Mouse (Mus musculus) MN1 (cell line): ENCODE data around the gene Flot1.

Experiments
- DNase-seq: peaks from one replicate; pipeline ENCODE4 v3.0.0-alpha.2; 2016; ENCODE audit warnings: low spot score

The Flot1 gene

DNA sequence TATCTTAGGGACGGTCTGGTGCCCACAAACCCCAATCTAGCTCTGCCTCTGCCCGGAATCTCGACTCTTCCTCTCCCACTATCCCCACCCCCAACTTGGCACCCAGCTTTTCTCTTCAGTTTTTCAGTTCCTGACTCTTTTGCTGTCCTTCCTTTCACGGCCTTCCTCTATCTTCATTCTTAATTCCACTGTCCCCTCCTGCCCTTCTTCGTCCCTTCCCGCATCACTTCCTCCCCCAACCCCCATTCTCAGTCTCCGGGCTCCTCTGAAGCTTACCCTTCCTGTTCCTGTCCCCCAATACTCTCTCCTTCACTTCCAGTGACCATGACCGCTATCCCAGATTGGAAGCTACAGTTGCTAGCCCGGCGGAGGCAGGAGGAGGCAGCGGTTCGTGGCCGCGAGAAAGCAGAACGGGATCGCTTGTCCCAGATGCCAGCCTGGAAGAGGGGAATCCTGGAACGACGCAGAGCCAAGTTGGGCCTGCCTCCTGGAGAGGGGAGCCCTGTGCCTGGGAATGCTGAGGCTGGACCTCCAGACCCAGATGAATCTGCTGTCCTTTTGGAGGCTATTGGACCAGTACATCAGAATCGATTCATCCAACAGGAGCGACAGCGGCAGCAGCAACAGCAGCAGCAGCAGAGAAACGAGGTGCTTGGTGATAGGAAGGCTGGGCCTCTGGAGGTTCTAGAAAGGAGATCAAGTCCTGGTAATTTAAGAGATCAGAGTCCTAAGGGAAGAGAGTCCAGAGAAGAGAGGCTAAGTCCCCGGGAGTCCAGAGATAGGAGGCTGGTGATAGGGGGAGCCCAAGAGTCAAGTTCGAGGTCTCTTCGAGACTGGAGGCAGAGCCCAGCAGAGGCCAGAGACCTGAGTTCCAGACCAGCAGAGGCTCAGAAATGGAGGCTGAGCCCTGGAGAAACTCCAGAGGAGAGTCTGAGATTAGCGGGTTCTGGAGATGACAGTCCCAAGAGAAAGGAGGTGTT, 44.2 kb downstream of the Flot1 start:
- peak; percentile 66 for DNase-seq

DNA sequence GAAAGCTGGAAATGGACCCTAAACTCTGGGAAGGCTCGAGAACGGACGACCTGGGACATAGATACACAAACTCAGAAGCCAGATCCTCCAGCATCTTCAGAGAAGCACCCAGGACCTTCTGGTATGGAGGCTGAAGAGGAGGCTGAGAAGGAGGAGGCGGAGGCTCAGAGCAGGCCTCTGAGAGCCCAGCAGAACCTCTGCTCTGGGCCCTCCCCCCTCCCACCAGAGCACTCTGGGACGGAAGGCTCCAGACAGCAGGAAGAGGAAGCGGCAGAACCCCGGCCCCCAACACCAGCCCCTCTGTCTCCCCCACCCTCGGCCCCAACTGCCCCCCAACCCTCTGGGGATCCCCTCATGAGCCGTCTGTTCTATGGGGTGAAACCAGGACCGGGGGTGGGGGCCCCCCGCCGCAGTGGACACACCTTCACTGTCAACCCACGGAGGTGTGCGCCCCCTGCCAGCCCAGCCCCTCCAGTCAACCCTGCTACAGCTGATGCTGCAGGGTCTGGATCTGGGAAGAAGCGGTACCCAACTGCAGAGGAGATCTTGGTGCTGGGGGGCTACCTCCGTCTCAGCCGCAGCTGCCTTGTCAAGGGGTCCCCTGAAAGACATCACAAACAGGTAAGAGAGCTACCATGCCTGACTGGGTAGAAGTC, 45.3 kb downstream of the Flot1 start:
- no peak for DNase-seq

DNA sequence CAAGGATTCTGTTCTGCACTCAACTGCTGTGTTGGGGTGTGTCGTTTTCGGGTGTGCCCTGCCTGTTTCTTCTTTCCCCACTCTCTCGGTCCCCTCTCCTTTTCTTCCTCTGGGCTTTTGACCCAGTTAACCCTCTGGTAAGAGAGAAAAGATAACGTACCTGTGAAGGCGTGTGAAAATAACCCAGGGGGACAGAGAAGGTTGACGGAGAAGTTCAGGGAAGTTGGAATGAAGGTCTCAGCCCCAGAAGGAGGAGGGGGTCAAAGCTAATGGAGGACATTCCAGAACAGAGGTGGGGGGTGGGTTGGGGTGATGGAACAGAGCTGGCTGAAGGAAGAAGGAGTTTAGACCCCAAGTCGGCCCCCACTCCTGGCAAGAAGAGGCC, 45.9 kb downstream of the Flot1 start:
- DNase-seq = no peak

DNA sequence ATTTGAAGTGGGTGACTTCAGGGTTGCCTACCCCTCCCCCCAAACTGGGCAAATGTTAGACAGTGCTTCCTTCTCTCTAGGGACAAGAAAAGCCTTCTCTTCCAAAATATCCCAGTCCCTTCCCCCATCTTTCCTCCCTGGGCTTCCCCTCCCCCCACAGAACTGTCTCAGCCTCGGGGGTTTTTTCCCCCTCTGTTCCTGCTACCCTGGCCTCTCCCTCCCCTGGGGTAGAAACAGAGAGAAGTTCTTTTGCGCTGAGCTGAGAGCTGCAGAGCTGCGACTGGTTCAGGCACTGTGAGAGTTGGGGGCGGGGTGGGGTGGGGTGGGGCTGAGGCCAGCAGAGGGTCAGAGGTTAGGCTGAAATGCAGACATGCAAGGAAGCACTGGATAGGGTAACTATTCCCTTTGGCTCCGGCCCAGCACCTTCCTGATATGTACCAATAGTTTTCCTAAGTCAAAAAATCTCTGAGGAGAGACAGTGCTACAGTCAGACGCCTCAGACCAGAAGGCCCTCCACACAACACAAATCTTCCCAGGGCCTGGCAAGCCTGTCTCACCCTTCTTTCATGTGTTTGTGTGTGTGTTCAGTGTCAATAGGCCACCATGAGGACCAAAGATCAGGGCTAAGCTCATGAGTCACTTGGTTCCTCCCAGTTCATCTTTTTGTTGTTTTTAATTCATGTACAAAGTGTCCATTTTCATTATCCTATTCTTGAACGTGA, 46.5 kb downstream of the Flot1 start:
- DNase-seq = peak; percentile 36

DNA sequence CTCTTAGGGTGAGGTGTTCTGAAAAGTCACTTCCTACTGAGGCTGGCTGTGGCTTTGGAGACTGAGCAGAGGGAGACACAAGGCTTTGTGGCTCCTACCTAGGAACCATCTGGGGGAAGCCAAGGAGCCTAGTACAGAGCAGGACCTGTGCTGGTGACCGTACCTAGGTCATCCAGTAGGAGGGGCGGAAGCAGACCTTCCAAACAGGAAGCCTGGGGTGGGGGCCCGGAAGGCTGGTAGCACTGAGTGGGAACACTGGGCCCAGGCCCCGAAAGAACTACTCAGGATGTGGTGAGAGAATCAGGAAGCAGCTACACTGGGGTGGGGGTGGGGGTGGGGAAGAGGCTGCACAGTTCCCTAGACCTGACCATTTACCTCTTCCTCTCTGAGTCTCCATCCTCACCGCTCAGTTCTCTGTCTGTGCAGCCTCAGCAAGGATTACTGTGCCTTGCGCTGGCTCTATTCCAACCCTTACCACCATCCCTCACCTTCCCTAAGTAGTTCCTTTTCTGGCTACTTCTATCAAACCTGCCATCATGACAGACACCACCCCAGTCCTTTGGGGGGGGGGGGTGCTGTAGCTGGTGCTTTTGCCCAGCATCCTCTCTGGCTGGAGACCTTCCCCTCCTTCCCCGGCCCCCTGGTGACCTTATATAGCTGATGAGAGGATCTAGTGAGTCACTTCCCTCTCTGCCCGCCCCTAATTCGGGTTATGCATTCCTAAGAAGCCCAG, 47.3 kb downstream of the Flot1 start:
- peak; percentile 68 for DNase-seq

DNA sequence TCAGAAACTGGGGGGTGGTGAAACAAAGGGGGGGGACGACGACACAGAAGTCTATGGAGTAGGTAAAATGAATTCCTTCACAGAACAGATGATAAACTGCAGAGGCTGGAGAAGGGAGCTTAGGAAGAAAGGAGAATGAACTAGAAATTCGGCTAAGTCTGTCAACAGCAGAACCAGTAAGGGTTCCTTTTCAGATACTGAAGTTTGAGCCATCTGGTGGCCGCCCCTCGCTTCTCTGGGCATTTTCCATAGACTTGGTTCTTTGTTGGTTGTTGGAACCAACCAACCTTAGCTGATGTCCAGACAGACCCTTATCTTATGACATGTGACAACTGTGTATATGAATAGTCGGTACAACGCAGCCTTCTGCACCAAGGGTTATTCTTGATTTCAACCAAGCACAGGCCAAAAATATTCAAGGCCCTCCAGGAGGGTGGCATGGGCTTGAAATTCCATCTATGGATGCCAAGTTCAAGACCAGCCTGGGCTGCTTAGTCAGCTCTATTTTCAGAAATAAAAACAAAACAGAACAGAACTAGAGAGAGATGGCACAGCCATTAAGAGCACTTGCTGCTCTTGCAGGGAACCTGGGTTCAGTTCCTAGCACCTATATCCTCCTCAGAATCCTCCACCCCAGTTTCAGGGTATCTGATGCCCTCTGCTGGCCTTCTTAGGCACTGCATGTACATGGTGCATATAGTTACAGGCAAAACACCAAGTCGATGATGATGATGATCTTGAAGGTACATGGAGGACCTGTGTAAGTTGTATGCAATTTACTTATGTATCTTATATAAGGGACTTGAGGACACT, 48.1 kb downstream of the Flot1 start:
- no peak for DNase-seq

DNA sequence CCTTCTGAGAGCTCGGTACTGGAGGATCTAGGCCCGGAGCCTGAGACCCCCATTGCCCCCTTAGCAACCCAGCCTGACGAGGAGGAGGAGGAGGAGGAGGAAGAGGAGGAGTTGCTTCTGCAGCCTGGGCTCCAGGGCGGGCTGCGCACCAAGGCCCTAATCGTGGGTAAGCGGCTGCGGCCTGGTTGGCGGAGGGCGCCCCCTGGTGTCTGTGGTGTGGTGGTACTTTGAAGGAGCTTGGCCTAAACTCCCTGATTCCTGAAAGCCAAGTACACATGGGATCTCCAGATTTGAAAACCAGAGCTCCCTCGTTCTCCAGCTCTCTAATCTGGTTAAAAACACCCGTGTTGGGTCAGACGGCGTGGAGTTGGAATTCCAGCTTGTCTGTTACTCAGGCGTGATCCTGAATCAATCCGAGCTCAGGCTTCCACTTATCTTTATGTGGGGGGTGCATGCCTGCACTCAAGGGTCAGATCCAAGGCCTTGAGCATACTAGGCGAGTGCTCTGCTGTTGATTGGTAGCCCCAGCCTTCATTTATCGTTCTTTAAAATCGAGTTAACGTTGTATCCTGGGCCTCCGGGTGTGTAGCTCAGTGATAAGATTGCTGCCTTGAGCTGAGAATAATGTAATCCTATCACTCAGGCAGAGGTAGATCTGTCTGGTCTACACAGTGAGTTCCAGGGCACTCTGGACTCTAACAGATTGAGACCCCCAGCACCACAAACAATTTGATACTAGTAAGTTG, 50.9 kb downstream of the Flot1 start:
- DNase-seq = peak; percentile 93

DNA sequence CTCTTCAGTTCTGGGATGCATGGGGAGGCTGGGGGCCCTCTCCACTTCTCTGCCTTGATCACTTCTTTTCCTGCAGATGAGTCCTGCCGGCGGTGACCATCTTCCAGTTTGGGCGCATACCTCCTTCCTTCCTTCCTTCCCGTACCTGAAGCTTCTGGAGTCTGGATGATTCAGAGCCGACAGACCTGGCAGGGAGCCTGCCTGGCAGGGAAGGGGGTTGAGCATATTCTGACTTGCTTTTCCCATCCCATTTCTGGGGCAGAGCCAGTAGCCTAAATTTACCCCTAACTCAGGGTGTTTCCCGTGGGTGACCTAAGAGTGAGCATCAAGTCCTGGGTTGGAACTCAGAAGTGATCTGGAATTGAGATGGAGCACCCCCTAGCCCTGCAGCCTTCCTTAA, 51.7 kb downstream of the Flot1 start:
- peak; percentile 45 for DNase-seq

DNA sequence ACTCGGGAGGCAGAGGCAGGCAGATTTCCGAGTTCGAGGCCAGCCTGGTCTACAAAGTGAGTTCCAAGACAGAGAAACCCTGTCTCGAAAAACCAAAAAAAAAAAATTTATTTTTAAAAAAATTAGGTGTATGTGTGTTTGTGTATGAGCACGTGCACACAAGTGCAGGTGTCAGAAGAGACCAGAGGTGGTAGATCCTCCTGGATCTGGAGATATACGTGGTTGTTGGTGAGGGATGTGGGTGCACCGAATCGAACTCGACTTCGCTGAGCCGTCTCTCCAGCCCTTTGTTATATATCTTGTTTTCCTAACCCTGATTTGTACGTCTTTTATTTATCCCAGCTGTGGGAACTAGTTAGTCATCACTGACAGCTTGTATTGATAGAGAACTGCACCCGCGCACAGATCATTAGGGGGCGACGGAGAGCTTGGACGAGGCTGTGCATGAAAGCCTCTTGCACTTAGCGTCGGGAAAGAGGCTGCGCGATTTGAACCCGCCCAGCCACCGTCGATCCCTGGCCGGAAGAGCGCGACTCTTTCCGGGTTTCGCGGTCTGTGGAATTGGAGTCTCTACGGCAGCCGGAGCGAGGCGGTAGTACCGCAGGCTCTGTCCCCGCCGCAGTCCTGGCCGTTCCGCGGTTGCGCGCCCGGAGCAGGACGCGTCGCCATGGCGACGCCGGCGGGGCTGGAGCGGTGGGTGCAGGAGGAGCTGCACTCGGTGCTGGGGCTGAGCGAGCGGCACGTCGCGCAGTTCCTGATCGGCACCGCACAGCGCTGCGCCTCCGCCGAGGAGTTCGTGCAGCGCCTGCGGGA, 56.4 kb downstream of the Flot1 start, which contains the start of gene Dhx16:
Gene Dhx16 (plus strand): TSS at position 575 of the 813 bp plus-strand sequence.
- DNase-seq = peak; percentile 98
